Mouse (Mus musculus) forebrain, embryonic 16.5 days (tissue): ENCODE measurements at regions not wholly inside any gene's neighbourhood (a gene's known extent, or its start where the extent isn't known, plus 50 kb on each side); places are given as distances from the start of the nearest gene placed in this dataset.

Experiments
- ATAC-seq: fragments of 200-750 bp; cut with Nextera tagmentation; 2 replicates; pipeline ENCODE4 v1.8.0; 2017; ENCODE audit warnings: mild to moderate bottlenecking, moderate library complexity
- H3K27ac ChIP-seq: fragments of 300-500 bp; sonication (generic); 2 replicates; pipeline ENCODE4 v1.5.1; 2014; ENCODE audit warnings: low read length, control low read depth
- H3K27me3 ChIP-seq: fragments of 300-500 bp; sonication (generic); replicated peaks from 2 replicates; pipeline ENCODE4 v1.6.1; 2014; ENCODE audit warnings: low read length; ENCODE audit not compliant: control insufficient read depth, insufficient read depth
- H3K36me3 ChIP-seq: fragments of 300-500 bp; sonication (generic); 2 replicates; pipeline ENCODE4 v1.6.1; 2014; ENCODE audit not compliant: control insufficient read depth, insufficient read depth
- H3K4me1 ChIP-seq: fragments of 300-500 bp; sonication (generic); replicated peaks from 2 replicates; pipeline ENCODE4 v1.6.1; 2014; ENCODE audit warnings: low read length; ENCODE audit not compliant: control insufficient read depth, insufficient read depth
- H3K4me2 ChIP-seq: fragments of 300-500 bp; sonication (generic); 2 replicates; pipeline ENCODE4 v1.6.1; 2014; ENCODE audit warnings: mild to moderate bottlenecking, low read length, control low read depth
- H3K4me3 ChIP-seq: fragments of 300-500 bp; sonication (generic); replicated peaks from 2 replicates; pipeline ENCODE4 v1.5.1; 2014; ENCODE audit warnings: mild to moderate bottlenecking, low read length, control low read depth
- H3K9ac ChIP-seq: fragments of 300-500 bp; sonication (generic); replicated peaks from 2 replicates; pipeline ENCODE4 v1.6.1; 2014; ENCODE audit warnings: low read depth, low read length, control low read depth
- H3K9me3 ChIP-seq: fragments of 300-500 bp; sonication (generic); 2 replicates; pipeline ENCODE4 v1.6.1; 2016; ENCODE audit warnings: low read length; ENCODE audit not compliant: control insufficient read depth
- WGBS: fragments of 180-500 bp; shearing (Covaris S2); extraction: QIAGEN DNeasy Blood & Tissue Kit; methylation state at CpG from one replicate; pipeline ENCODE4 v1.1.7; 2014; 5-methylcytosine and 5-hydroxymethylcytosine counted together

DNA sequence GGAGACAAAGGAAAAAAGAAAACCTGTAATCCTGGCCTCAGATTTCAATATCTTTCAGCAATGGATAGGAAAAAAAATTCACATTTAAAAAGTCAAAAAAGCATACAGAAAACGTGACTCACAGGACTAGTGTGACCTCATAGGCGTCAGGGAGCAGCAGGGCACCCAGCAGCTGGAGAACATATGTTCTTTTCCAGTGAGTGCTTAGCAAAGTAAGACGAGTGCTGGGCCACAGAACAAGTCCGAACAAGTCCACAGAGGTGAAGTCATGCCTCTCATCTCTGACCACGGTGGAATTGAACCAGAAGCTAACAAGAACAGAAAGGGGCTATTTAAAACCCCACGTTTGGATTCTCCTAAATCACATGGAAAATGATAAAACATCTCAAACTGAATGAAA, 72.1 kb upstream of the Gli2 start:
- no peak for ATAC-seq
- H3K27me3 ChIP-seq: no peaks in the 10 kb centered on the region
- 63% methylated on average over 6 of the region's 6 CpGs for WGBS
- no peaks in the 10 kb centered on the region for H3K4me1 ChIP-seq
- H3K9ac ChIP-seq: no peak overlapping the region
- no peak overlapping the region for H3K4me3 ChIP-seq
- no peaks in the 10 kb centered on the region for H3K9me3 ChIP-seq
- H3K36me3 ChIP-seq: no peaks in the 10 kb centered on the region
- H3K27ac ChIP-seq: no peak overlapping the region
- no peak overlapping the region for H3K4me2 ChIP-seq

DNA sequence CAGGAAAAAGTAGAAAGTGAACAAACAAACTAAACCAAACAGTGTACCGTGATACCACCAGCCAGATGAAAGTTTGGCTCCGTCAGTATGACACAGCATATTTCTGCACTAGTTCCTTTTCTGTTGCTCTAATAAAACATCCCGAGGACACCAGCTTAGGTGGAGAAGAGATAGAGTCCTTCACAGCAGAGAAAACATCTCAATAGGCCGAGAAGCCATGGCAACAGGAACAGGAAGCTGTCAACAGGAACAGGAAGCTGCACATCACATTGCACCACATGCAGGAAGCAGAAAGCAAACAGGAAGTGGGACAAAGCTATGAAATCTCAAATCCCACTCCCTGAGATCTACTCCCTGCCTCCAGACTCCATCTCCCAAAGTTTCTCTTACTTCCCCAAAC, 71.4 kb upstream of the Gli2 start:
- no peak for ATAC-seq
- Histone ChIP-seq H3K4me2 (no peak overlapping the region), H3K4me1 (no peaks in the 10 kb centered on the region), H3K36me3 (no peaks in the 10 kb centered on the region), H3K4me3 (no peak overlapping the region), H3K9me3 (no peaks in the 10 kb centered on the region), H3K27ac (no peak overlapping the region), H3K9ac (no peak overlapping the region), H3K27me3 (no peaks in the 10 kb centered on the region)
- 92% methylated on average over 4 of the region's 4 CpGs for WGBS

DNA sequence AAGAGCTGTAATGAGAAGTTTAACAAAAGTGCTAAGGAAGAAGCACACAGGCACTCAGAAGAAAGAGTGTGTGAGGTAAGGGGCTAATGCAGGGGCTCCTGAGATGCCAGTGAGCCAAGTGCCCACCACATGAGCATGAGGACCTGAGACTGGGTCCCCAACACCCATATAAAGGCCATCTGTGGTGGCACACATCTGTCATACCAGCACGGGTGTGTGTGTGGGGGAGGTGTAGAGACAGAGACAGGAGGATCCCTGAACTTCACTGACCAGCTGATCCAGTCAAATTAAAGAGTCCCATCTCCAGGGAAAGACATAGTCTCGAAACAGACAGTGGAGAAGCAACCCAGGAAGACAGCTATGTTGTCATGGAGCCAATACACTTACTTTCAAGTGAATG, 70.6 kb upstream of the Gli2 start:
- Histone ChIP-seq H3K9me3 (no peaks in the 10 kb centered on the region), H3K27ac (no peak overlapping the region), H3K4me3 (no peak overlapping the region), H3K4me2 (no peak overlapping the region), H3K4me1 (no peaks in the 10 kb centered on the region), H3K36me3 (no peaks in the 10 kb centered on the region), H3K27me3 (no peaks in the 10 kb centered on the region), H3K9ac (no peak overlapping the region)
- 82% methylated on average over 2 of the region's 2 CpGs for WGBS
- no peak for ATAC-seq

DNA sequence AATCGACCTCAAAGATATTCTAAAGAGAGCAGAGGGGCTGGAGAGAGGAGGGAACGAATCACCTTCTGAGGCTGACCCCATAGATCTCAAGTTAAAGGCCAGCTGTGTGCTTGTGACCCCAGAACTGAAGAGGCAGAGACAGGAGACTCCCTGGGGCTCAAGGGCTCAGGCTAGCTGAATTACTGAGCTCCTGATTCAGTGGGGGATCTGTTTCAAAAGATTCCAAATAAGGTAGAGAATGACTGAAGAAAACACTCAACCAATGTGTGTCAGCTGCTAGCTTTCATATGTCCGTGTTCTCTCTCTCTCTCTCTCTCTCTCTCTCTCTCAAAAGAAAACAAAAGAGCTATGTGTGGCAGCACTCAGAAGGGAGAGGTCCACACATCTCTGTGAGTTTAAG, 70.0 kb upstream of the Gli2 start:
- Histone ChIP-seq H3K9me3 (no peaks in the 10 kb centered on the region), H3K4me3 (no peak overlapping the region), H3K4me1 (no peaks in the 10 kb centered on the region), H3K27me3 (no peaks in the 10 kb centered on the region), H3K9ac (no peak overlapping the region), H3K27ac (no peak overlapping the region), H3K4me2 (no peak overlapping the region), H3K36me3 (no peaks in the 10 kb centered on the region)
- ATAC-seq: no peak
- WGBS: 30% methylated on average over 3 of the region's 3 CpGs

DNA sequence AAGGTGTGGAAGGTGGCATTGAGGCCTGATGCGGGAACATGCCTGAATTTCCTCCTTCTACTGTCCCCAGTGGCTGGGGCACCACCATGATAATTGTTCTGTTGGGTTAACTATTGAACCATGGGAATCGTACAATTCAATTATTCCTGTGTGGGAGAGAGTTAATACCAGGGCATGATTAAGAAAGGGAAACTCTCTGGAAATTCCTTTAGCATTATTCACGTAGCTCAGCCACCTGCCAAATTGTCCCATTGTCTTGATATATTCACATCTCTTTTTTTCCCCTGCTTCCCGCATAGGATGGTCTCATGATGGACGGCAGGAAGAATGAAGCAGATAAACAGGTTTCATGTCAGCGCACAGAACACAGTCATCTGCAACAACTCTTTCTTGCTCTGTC, 69.6 kb upstream of the Gli2 start:
- no peaks in the 10 kb centered on the region for H3K27me3 ChIP-seq
- H3K27ac ChIP-seq: no peak overlapping the region
- no peak overlapping the region for H3K4me3 ChIP-seq
- H3K36me3 ChIP-seq: no peaks in the 10 kb centered on the region
- no peak for ATAC-seq
- H3K4me1 ChIP-seq: no peaks in the 10 kb centered on the region
- no peaks in the 10 kb centered on the region for H3K9me3 ChIP-seq
- no peak overlapping the region for H3K4me2 ChIP-seq
- no peak overlapping the region for H3K9ac ChIP-seq
- WGBS: 59% methylated on average over 6 of the region's 6 CpGs

DNA sequence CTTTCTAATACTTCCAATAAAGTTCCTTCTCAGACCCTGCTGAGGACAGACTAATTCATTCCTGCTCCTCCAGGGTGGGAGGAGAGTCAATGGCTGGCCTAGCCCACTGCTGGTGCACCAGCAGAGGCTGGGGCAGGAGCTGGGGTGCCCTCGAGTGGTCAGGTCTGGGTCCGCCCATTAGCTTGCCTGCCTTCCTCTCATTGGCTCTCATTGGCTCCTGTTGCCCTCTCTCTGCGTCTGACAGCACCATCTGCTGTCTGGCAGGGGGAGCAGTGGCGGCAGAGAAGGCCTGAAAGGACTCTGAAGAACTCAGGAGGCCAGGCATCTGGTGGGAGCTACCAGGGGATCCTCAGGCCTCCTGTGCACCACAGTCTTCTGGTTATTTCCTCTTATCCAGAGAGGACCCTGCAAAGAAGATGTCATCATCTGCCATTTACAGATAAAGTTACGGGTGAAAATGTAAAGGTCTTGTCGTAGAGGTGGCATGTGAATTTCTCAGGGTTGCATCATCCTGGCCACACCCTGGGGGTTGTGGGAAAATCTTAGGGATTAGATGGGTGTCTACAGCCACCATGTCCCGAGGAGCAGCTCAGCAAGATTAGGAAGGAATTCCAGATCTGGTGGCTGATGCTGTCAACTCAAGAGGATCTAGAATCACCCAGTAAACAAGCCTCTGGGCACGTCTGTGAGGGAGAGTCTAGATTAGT, 66.6 kb upstream of the Gli2 start:
- peak; percentile 38; the same call in 1 of the 2 replicates for ATAC-seq
- Histone ChIP-seq H3K9ac (no peak overlapping the region), H3K9me3 (no peaks in the 10 kb centered on the region), H3K27me3 (no peaks in the 10 kb centered on the region), H3K4me2 (no peak overlapping the region), H3K4me1 (no peaks in the 10 kb centered on the region), H3K27ac (no peak overlapping the region), H3K4me3 (no peak overlapping the region), H3K36me3 (no peaks in the 10 kb centered on the region)
- 45% methylated on average over 8 of the region's 8 CpGs for WGBS

DNA sequence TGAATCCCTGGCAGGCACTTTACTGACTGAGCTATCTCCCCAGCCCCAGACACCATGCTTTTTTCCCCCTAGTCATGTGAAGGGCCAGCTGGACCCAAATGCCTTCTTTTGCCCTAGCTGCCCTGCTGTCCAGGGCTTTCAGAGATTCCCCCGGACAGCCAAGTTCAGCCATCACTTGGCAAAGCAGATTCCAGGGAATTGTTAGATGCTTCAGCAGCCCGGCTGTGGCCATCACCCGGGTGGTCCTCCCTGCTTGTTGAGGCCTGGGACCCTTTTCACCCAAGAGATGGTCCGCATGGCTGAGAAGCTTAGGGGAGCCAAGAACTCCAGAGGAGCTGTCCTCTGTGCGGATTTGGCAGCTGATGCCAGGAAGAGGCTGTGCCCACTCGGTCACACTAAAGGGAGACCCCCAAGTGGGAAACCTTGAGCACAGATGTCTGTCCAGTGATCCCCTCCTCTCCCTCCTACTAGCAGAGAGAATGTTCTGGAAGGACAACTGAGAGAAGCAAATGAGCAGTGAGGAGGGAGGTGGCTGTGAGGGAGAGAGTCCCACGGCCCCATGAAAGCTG, 61.8 kb upstream of the Gli2 start:
- H3K4me3 ChIP-seq: no peak overlapping the region
- H3K4me2 ChIP-seq: no peak overlapping the region
- no peaks in the 10 kb centered on the region for H3K36me3 ChIP-seq
- no peaks in the 10 kb centered on the region for H3K4me1 ChIP-seq
- no peaks in the 10 kb centered on the region for H3K27me3 ChIP-seq
- H3K9me3 ChIP-seq: no peaks in the 10 kb centered on the region
- ATAC-seq: no peak
- H3K27ac ChIP-seq: no peak overlapping the region
- H3K9ac ChIP-seq: no peak overlapping the region
- 74% methylated on average over 7 of the region's 7 CpGs for WGBS

DNA sequence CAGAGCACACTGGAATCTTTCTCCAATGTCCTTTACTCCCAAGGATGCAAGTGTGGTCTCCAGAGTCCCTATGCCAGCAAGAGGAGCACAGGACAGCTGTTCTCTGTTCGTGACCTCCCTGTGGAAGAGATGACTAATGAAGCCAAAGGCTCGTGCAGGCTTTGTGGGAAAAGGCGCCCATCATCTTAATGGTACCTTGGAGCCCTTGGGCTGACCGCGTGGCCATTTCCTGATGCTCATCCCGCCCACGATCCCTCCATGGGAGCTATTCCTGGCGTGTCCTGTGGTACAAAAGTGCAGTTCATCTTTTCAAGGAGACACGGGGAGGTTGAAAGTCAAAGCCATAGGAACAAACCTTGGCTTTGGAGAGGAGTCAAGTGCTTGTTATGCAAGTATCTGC, 55.2 kb upstream of the Gli2 start:
- H3K4me2 ChIP-seq: no peak overlapping the region

DNA sequence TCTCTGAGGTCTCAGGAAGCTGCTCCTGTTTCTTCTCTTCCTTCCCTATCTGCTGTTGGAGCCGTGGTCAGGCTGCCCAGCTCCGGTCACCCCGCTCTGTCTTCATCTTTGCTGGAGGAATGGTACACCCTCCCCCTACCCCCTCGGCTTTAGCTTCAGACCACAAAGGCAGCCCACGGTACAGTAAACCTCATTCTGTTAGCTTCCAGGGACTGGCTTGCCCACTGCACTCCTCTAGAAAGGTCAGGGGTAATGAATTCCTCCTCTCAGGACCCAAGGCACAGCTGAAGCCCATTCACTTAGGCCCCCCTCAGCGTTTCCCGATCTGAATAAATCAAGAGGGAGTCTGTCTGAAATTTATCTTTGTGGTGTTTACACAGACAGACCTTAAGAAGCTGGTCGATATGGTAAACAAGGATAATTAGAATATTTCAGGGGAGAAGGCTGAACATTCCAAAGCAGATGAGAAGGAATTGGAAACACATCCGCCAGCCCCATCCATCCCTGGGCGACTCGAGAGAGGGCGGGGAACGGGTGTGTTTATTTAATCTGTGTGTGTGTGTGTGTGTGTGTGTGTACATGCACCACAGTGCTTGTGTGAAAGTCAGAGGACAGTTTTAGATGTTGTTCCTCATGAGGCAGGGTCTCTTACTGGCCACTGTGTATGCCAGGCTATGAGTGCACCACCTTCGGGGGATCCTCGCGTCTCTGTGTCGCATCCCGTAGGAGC, 53.0 kb upstream of the Gli2 start:
- no peak overlapping the region for H3K9ac ChIP-seq
- H3K4me1 ChIP-seq: no peaks in the 10 kb centered on the region
- no peaks in the 10 kb centered on the region for H3K27me3 ChIP-seq
- 68% methylated on average over 18 of the region's 18 CpGs for WGBS
- no peak overlapping the region for H3K4me3 ChIP-seq
- no peaks in the 10 kb centered on the region for H3K9me3 ChIP-seq
- no peak overlapping the region for H3K4me2 ChIP-seq
- no peak for ATAC-seq
- no peaks in the 10 kb centered on the region for H3K36me3 ChIP-seq
- H3K27ac ChIP-seq: no peak overlapping the region

More for the DNA sequence above, 55.2 kb upstream of the Gli2 start:
- 88% methylated on average over 9 of the region's 9 CpGs for WGBS
- Histone ChIP-seq H3K9ac (no peak overlapping the region), H3K27ac (no peak overlapping the region), H3K4me1 (no peaks in the 10 kb centered on the region), H3K36me3 (no peaks in the 10 kb centered on the region), H3K4me3 (no peak overlapping the region), H3K9me3 (no peaks in the 10 kb centered on the region), H3K27me3 (no peaks in the 10 kb centered on the region)
- no peak for ATAC-seq
